Mouse (Mus musculus) left cerebral cortex, adult 9 months (tissue): Measurements from ENCODE around the gene Vmn1r129.
"Not testable (repeated sequence)": the region's sequence is repeated elsewhere in the genome, so short reads cannot be mapped to it uniquely, and the experiment has no call there.

Experiments used
- DNase-seq, 2 experiments: peaks; one replicate each; pipeline ENCODE4 v3.0.0; 2022; ENCODE audit warnings: low spot score in 2 of 2

The Vmn1r129 gene

DNA sequence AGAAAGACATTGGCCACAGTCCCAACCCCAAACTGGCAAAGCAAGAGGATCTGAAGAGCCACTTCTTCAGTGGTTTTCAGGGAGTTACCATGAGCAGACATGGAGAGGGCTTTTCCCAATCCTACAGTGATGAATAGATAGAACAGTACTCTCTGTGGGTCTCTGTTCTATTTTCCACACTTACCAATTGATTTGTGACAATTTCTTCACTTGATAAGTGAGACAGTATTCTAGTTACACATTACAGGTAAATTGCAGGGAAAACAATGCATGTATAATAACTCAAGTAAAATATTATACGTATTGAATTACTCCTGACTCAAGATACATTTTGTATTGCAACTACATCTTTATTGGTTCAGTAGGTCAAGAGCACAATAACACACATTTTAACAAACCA lies at the start of gene Vmn1r129:
Gene Vmn1r129 (minus strand): TSS at position 101 of the 400 bp plus-strand sequence.
- DNase-seq = not testable (repeated sequence)

DNA sequence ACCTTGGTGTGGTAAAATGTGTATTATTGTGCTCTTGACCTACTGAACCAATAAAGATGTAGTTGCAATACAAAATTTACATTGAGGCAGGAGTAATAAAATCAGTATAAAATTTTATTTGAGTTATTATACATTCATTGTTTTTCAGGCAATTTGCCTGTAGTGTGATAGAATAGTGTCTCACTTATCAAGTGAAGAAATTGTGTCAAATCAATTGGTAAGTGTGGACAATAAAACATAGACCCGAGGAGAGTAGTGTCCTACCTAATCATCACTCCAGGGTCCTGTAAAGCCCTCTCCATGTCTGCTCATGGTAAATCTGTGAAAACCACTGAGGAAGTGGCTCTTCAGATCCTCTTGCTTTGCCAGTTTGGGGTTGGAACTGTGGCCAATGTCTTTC lies 12.0 kb downstream of the Vmn1r129 start, which contains the start of gene Vmn1r128:
Gene Vmn1r128 (plus strand): TSS at position 301 of the 400 bp plus-strand sequence.
- DNase-seq = not testable (repeated sequence)

DNA sequence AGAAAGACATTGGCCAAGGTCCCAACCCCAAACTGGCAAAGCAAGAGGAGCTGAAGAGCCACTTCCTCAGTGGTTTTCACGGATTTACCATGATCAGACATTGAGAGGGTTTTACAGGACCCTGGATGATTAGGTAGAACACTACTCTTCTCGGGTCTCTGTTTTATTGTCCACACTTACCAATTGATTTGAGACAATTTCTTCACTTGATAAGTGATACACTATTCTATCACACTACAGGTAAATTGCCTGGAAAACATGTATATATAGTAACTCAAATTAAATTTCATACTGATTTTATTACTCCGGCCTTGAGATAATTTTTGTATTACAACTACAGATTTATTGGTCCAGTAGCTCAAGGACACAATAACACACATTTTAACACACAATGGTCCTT lies 41.3 kb downstream of the Vmn1r129 start, which contains the start of gene Vmn1r127:
Gene Vmn1r127 (minus strand): TSS at position 101 of the 400 bp plus-strand sequence.
- not testable (repeated sequence) for DNase-seq
